Mouse (Mus musculus) G1E (cell line): Measurements from ENCODE around the gene Apba3.

Source experiments
- CTCF ChIP-seq: IDR thresholded peaks from 2 replicates; pipeline ENCODE4 v1.5.1; 2012; ENCODE audit warnings: low read depth, low read length, inconsistent platforms, mixed read lengths
- GATA1 ChIP-seq: IDR thresholded peaks from 2 replicates; pipeline ENCODE4 v1.6.1; 2012; ENCODE audit warnings: borderline replicate concordance, low read length, inconsistent platforms, mixed read lengths
- GATA2 ChIP-seq: IDR thresholded peaks from 2 replicates; pipeline ENCODE4 v1.6.1; 2012; ENCODE audit warnings: low read depth, low read length, inconsistent platforms, borderline replicate concordance
- POLR2AphosphoS5 ChIP-seq: IDR thresholded peaks from 2 replicates; pipeline ENCODE4 v1.6.1; 2012; ENCODE audit warnings: low read depth, low read length, inconsistent platforms; ENCODE audit not compliant: insufficient replicate concordance
- TAL1 ChIP-seq: conservative IDR thresholded peaks from 2 replicates; pipeline ENCODE4 v1.6.1; 2012; ENCODE audit warnings: low read depth, low read length, inconsistent platforms, mixed read lengths

DNA sequence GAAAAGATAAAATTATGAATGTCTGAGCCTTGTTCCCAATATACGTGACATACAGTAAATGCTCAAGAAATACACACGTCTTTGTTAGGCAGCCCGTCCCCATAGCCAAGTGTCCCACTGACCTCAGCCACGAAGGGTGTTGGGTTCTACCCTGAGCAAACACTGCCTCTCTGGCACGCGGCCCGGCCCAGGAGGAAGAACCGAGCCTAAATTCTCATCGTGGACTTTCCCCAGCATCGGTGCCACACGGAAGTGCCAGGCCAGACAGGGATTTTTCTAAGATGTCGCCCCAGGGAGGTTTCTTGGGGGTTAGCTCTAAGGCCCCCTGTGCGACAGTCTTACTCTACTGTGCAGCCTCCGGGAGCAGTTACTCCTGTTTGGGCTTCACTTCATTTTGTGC is 23.1 kb downstream of the Apba3 start:
- TF ChIP-seq CTCF: no peak
- TF ChIP-seq GATA1: no peak
- TF ChIP-seq GATA2: no peak
- TF ChIP-seq TAL1: no peak
- TF ChIP-seq POLR2AphosphoS5: no peak
